Mouse (Mus musculus) lung, postnatal 4 days (tissue): ENCODE data around the gene Six4.
"Not testable (repeated sequence)": the region's sequence is repeated elsewhere in the genome, so short reads cannot be mapped to it uniquely, and the experiment has no call there.

Experiments used
- DNase-seq, 2 experiments: peaks; one replicate each; pipeline ENCODE4 v3.0.0; 2021

Gene Six4

DNA sequence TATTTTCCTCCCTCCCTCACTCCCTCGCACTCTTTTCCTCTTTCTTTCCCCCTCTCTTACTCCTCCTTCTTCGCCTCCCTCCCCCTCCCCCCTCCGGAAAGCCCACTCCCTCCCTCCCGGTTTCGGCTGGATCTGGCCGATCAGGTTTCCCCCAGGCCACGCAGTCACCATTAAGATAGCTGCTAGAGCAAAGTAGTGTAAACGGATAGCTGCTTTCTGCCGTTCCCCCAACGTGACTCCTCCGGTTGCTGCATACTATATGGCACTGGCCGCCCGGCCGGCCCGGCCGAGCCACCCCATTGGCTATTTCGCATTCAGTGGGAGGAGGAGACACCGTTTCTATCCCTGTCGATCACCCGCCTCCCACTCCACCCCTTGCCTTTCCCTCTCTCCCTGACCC is at the start of gene Six4:
Gene Six4 (minus strand): TSS at position 261 of the 400 bp plus-strand sequence.
- peak; percentile 69 to 79 for DNase-seq

DNA sequence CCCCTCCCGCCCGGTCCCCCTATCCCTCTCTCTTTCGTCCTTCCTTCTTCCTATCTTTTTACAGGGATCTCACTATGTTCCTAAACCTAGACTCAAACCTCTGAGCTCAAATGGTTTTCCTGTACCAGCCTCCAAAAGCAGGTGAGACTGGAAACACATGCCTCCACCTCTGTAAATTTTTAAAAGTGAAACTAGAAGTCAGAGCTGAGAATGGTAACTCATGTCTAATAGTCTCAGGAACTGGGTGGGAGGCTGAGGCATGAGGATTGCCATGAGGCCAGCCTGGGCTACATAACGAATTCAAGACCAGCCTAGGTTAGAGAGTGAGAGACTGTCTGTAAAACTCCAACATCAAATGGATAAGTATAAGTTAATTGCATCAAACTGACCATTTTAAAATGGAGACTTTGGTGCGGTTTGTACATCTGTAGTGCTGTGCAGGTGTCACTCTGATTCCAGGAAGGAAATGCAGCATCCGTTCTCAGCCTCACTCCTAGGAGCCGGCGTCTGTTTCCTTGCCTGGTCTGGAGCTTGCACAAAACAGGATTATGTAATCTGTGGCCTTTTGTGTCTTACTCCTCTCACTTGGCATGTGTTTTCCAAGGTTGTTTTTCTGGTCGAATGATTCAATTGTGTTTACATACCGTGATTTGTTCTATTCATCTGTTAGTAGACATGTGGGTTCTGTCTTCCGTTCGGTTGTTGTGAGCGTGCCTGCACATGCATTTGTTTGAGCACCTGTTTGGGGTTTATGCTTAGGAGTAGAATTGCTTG is 49.3 kb upstream of the Six4 start:
- no peak for DNase-seq

DNA sequence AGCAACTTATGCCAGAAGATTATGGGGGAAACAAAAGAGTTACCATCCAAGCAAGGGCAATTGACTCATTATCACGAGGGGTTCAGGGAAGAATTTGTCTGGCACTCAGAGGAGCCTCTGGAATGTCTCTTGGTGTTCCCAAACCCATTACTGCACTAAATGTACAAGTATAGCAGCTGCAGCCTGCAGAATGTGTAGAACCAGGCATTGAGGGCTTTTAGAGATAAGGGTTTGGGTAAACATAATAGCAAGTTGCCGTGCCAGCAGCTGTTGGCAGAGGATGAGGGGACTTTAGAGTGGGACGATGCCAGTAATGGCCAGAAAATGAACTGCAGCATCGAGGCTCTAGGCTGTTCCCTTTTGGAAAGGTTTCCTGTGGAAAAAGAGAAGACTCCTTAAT is 47.1 kb upstream of the Six4 start:
- DNase-seq: peak; percentile 59 to 78

DNA sequence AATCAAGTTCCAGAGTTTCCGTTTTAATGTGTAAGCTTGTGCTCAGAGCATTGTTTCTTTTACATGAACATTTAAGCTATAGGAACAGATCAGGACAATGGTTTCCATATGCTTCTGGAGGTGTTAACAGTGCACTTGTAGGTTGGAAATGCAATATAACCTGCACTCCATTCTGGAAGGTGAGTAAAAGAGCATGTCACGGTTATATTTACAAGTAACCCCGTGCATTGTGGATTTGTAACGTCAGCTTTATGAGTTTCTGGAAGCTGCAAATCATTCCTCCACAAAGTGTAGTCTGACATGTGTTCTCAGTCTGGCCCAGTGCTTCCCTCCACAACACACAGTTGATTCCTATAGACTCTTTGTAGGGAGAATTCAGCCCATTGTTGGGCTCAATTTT is 40.9 kb upstream of the Six4 start:
- DNase-seq: no peak

DNA sequence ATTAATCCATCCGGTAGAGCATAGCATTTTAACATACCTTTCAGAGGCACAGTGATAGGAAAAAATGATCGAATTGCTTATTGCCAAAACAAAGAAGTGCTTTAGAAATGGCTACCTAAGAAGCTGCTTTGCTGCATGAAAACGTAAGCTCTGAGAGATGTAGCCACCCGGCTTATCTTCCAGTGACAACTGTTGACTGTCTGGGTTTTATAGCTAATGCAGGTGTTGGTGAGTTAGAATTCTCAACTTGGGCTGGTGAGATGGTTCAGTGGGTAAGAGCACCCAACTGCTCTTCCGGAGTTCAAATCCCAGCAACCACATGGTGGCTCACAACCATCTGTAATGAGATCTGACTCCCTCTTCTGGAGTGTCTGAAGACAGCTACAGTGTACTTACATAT is 37.8 kb upstream of the Six4 start:
- not testable (repeated sequence) for DNase-seq

DNA sequence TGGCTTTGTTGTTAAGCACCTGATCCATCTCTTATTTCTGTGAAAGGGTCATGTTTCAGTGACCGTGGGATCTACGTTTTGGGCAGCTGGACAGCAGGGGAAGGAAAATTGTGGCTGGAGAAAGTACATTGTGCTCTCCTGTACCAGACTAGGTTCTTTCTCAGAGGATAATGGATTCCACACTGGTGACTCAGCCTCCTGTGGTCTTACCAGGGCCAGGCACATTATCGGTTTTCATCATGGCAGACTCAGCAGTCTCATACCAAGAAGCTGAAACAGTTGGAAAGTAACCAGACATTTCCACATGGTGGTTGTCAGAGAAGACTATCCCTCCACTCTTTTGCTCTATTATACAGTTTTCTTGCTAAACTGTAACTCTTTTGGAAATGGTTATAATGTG is 34.0 kb upstream of the Six4 start:
- no peak for DNase-seq

DNA sequence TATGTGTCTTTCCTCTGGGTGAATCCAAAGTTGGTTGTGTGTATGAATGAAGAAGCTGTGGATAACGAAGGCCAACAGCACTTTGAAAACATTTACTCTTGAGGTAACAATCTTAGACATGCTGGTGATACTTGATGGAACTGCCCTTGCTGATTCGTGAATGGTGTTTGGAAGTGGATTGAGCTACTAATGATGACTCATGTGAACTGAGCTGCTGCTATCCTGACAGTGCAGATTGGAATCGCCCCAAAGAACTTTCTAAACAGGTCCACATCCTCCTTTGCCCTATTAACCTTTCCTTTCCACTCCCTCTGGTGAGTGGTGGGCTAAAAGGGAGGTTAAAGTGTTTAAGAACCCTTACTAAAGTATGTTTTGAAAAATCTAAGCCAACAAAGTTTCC is 27.5 kb upstream of the Six4 start:
- DNase-seq: no peak

DNA sequence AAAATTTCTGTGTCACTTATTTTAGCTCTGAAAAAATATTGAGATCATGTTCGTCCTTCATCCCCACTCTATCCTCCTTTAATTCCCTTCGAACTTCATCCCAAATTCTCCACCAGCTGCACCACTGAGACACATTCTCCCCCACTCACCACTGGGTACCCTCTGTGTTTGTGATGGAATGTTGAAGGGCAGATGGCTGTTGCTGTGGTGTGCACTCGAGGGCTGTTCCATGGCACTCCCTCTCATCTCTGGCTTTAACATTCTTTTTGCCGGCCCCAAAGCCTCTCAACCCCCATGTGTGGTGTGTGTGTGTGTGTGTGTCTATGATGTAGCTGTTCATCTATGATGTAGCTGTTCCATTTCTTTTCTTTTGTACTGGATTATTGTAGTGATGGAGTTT is 12.0 kb upstream of the Six4 start:
- DNase-seq: no peak

DNA sequence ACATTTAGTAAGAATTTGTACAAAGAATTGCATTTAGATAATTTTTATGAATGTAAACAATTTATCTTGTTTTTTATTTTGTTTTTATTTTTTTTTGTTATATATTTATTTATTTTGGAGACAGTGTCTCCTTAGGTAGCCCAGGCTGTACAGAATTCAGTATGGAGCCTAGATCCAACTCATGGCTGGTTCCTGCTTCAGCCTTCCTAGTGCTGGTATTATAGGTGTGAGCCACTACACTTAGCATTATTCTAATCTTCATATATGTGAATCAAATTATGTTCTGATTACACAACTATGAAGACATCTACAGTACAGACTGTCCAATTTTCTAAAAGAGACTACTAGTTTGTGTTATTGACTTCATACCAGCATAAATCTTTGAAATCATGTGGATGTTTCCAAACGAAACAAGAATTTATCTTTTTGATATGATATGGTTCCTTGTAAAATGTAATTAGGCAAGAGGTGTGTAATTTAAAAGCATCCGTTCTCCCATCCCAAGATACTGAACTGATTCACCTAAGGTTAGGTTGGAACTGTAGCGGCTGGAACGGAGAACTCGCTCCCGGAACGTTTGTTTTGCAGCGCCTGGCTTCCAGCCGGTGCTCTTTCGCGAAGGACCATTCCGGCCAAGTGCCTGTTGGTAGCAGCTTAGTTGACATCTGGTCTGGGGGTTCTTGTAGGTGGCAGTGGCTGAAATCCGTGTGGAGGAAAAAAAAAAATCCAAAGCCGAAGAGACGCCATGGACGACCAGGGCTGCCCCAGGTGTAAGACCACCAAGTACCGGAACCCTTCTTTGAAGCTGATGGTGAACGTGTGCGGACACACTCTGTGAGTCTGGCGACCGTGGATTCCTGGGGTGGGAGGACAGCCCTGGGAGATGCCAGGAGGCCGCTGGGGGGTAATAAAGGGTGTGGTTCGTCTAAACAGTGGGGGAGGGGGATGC is 10.1 kb upstream of the Six4 start, which contains the start of gene Mnat1:
Gene Mnat1 (plus strand): TSS at position 625 of the 949 bp plus-strand sequence.
- peak; percentile 89 to 91 for DNase-seq

DNA sequence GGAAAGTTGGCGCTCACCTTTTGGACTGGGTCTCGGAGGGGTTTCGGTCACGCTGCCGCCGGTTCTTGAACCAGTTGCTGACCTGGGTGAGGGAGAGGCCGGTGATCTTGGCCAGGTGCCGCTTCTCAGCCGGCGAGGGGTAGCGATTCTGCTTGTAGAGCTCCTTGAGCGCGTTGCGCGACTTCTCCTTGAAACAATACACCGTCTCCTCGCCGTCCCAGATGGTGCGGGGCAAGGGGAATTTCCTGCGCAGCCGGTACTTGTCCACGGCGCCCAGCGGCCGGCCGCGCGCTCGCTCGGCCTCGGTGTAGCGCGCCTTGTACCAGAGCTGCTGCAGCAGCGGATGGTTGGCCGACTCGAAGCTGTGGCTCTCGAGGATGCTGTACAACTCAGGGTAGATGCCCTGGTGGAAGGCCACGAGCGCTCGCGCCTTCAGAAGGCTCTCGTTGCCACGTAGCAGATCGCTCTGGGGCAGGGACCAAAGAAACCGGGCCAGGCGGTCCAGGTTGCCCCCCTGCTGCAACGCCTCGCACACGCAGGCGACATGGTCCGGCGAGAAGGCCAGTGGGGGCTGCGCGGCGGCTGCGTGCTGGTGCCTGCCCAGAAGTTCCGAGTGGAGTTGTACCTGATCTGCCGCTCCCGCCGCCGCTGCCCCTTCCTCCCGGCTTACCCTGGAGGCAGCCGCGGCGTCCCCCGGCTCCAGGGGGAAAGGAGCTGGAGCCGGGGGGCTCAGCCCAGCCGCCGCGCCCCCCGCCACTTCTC is 749 bp downstream of the Six4 start:
- peak; percentile 49 to 61 for DNase-seq

DNA sequence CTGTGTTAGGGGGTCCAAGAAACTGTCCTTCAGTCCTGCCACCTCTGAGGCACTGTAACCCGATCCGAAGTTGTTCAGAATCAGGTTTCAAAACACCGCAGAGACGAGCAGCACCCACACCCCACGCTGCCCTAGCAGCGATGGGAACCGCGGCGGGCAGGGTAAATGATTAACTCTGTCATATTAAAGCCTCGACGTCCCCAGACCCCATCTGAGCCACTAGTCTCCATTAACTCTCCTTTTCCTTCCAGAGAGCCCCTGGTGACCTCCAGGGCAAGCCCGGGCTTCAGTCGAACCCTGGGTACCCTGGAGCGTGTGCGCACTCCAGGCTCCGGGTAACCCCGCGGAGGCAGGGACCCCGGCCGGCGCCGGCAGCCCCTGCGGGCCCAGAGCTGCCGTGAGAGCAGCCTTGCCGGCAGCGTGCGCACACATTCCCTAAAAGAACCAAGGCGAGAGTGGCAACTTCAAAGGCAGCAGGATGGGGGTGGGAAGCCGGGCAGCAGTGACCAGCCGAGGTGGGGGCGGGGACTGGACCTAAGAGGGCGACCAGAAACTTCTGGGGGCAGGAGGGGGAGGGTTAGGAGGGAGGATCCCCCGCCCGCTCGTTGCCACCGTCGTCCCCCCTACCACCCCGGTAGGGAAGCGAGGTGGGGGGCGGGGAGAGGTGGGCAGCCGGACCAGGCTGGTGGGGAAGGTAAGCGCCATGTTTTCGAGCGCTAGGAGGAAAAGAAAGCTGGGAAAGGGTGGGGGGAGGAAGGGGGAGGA is 1.5 kb downstream of the Six4 start:
- DNase-seq: peak; percentile 37 to 45

DNA sequence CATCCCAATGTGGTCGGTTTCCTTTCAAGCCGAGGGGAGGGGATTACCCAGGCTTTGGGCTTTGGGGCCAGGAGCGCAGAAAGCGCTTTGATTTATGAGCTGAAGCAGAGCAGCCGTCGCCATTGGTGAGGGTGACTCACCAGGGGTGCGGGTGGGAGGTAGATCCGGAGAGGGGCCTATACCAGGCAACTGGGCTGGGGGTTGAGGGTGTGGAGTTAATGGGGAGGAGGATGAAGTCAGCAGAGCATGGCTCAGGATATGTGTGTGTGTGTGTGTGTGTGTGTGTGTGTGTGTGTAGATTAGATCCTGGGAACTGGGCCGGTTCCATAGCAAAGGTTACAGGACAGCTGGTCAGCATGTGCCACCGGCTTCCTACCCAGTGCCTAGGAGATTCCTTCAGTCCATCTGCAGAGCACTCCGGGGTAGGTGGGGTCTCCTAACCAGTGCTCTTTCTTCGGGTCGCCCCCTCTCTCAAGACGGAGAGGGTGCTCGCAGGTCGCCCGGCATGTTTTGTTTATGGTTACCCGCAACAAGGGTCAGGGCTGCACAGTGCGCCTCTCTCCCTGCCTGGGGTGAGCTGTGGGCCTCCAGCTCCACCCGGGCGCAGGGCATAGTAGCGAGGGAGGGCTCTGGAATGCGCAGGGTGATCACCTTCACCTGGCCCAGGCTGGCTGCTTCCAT is 2.7 kb downstream of the Six4 start:
- peak in 1 of 2 experiments; percentile 29 for DNase-seq

DNA sequence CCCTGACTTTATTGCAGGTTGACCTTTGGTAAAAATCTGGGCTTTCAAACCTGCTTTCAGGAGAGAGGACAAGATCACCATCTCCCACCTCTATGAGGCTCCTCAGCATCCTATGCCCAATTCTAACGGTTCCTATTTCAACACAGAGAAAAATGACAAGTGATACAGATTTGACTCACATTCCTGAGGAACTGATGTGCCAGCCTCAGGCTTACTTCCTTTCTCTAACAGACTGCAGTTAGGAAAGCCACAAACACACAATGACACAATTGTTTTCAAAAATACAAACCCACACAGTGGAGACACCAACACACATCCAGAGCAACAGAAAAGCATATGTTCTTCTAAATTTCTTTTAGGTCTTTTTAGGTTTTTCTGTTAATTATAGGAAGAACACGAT is 5.4 kb downstream of the Six4 start:
- DNase-seq: no peak

DNA sequence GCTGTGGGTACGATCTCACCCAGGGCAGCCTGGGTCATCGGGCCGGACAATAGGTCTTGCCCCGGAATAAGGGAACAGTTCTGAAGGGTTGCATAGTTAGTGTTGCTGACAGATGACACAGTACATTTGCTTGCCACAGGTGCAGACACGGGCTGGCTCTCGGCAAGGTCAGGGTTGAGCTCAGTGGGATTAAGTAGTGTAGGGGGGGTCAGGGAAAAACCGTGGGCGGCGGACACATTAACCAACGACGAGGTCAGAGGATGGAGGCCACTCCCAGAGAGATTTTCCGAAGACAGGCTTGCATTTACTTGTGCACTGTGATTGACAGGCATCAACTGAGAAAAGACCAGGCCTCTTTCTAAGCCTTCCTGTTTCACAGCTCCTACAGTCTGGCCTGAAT is 9.5 kb downstream of the Six4 start:
- no peak for DNase-seq

DNA sequence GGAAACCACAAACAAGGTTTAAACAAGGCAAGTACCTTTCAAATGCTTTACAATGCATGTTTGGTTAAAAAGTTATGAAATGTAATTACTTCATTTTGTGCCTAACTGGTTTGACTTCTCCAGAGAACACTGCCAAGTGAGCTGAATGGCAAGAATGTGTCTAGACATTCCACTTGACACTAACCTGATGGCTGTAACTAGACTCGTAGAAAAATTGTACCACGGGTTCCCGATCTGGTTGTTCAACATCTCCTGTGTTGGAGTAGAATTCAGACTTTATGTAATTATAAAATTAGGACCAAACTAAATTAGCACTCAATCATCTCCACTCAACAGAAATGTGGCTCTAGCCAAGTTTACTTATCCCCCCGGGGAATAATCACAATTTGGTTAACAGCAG is 14.7 kb downstream of the Six4 start:
- DNase-seq: no peak

DNA sequence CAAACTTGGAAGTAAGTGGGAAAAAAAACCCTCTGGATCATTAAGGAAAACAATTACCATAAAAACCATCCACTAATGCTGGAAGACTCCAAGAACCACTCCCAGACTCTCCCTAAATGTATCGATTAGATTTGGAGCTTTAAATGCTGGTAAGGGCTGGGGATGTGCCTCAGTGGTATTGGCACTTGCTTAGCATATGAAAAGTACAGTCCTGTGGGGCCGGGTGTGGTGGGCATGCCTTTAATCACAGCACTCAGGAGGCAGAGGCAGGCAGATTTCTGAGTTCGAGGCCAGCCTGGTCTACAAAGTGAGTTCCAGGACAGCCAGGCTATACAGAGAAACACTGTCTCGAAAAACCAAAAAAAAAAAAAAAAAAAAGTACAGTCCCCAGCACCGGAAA is 17.1 kb downstream of the Six4 start:
- not testable (repeated sequence) for DNase-seq

DNA sequence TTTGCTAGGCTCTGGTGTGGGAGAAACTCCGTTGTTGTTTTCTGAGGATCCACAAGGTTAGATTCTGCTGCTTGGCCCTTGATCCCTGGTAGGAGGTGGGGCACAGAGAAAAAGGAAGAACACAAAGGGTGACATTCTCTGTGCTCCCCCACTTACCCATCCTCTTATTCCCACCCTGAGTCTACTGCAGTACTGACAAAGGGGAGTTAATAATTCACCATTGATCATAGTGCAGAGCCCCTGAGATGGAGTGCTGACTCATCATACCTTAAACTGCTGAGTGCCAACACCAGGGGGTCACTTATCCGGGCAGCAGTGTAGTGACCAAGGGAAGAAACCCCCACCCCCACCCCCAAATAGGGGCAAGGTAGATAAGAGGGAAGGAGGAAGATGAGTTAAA is 18.7 kb downstream of the Six4 start:
- DNase-seq: no peak

DNA sequence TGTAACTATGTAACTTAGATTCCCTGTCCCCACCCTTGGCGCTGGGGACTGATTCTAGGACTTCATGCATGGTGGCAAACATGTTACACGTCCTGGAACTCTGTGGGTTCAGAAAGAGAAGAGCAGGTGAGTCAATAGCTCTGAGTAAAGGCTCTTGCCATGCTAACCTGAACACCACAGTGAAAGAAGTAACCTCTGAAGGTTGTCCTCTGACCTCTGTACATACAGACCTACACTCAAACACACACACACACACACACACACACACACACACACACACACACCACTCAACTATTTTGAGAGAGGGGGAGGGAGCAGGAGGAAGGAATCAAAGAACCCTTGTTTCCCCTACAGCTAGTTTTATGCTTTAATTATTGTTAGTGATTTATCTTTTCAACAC is 19.1 kb downstream of the Six4 start:
- no peak for DNase-seq

DNA sequence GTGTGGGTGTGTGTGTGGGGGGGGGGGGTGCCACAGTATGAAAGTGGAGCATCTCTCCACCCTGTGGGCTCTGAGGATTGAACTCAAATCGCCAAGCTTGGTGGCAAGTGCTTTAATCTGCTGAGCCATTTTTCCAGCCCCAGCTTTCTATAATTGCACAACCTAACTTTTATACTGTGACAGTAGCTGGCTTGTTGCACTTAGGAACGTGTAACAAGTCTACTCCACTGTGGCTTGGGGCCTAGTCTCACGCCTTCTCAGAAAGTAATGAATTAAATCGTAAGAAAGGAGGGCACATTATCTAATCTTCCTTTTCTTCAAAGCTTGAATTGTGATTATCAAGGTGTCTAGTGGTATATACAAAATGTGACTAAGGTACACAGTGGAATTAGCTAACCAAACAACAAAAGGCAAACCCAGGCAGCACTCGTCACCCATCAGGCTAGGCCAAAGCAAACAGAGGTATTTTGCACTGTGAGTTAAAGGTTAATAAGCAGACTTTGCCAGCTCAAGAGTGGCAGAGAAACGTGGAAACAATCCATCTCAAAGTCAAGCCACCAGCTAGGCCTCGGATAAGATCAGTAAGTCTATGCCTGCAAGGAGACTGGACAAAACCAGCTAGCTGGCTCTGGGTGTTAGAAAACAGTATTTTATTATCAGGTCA is 22.5 kb downstream of the Six4 start:
- no peak for DNase-seq

DNA sequence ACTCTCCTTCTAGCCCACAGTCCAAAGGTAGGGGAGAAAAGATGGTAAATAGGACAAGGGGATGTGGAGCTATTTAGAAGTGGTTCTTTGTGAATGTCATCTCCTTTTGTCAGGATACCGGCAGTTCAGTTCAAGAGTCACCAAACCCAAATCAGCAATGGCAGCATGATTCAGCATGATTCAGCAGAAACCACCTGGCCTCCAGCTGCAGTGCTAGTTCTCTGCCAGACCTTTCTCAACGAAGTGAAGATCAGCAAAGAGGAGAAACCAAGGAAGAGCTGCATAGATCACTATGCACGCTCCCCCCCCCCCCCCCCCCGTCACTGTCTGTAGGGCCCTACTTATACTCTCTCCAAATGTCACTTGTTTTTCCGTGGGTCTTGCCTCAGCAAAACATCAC is 24.3 kb downstream of the Six4 start:
- no peak for DNase-seq

DNA sequence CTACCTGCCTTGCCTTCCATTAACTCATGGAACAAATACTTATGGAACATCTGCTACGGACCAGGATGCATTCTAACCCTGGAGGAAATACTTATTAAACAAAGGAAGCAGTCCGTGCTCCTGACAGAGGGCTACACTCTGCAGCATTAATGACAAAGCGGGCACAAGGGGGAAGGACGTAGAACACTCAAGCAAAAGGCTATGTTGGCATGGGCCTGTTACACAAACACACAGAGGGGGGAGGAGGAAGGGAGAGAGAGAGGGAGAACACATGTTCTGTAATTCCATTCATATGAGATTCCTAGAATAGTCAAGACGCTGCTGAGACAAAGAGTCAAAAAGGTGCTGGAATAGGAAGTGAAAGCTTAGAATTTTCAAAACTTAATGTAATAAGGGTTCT is 24.8 kb downstream of the Six4 start:
- peak in 1 of 2 experiments; percentile 22 for DNase-seq
